Comparison of ENCODE assay signal across 22 mouse cellular contexts in the genomic region with DNA sequence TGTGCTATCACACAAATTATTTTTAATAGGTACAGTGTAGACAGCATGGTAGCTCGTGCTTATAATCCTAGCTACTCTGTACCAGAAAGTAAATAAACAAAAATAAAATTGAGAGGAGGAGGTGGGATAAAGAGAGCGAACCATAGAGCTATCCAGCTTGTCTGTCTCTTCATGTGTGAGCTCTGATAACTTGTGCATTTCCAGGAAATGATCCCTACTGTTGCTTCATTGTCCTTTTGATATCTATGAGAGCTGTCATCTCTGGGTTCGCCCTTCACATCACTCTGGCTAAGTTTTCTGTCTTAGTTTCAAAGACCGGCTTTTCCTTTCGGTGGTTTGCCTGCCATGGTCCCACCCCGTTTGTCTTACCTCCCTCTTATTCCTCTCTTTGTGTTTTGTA. TPM values are rescaled to one million over a fixed set of nuclear protein-coding genes. Genes with fewer than 3 reads are reported as not detected.
DNase-seq lines count a peak whose midpoint lies in the region; ATAC-seq lines count a peak whose summit lies in the region.
"Had no signal": no experiment of that assay in that cellular context is flagged by ENCODE, and none has a peak within 500 bp of the region (broad histone marks: within the 10 kb centered on the region; RNA-seq: fewer than 3 reads in every experiment).

No protein-coding gene starts in this region.

- DNase-seq in MEL-GATA-1-ER (ENCODE audit: extremely low read depth, low read depth) = peak; percentile 27
- peak; percentile 77 for DNase-seq in c-Kit-positive CD71-positive TER-119-positive erythroid progenitor cells, embryonic 14.5 days (ENCODE audit: low spot score)
- DNase-seq in testis, postnatal 14 days (ENCODE audit: low spot score) = no peak
- DNase-seq in thymus, adult 18-20 months = no peak
- no peak for DNase-seq in urinary bladder, adult 2 months (ENCODE audit: low spot score)
- DNase-seq: adrenal gland, postnatal 14 days; cerebellum, adult 11 months; cerebellum, adult 9-10 months; cerebellum, postnatal 25 days; gastrocnemius, postnatal 36 days; heart, adult 18-20 months; heart, postnatal 10 days had no signal

- peak overlapping the region; percentile 65 for H3K27ac ChIP-seq in liver, embryonic 12.5 days
- no peak overlapping the region for H3K27ac ChIP-seq in liver, embryonic 16.5 days (ENCODE audit: low read length)
- H3K27ac ChIP-seq: embryonic facial prominence, embryonic 13.5 days; forebrain, embryonic 13.5 days; heart, embryonic 10.5 days; hindbrain, embryonic 13.5 days had no signal

- 22% methylated on average over 6 of the region's 6 CpGs for WGBS in liver, embryonic 12.5 days (ENCODE audit: insufficient replicate concordance)
- WGBS in liver, embryonic 16.5 days (ENCODE audit: insufficient replicate concordance) = 29% methylated on average over 6 of the region's 6 CpGs

- peak overlapping the region; percentile 25 for H3K4me2 ChIP-seq in liver, embryonic 12.5 days
- H3K4me2 ChIP-seq in liver, embryonic 16.5 days (ENCODE audit: low read depth, low read length) = no peak overlapping the region
- H3K4me2 ChIP-seq: embryonic facial prominence, embryonic 13.5 days; forebrain, embryonic 13.5 days; hindbrain, embryonic 13.5 days had no signal

- H3K4me1 ChIP-seq in liver, embryonic 12.5 days = peaks cover 69% of the 10 kb centered on the region
- H3K4me1 ChIP-seq in liver, embryonic 16.5 days (ENCODE audit: control insufficient read depth, low read depth, low read length) = no peaks in the 10 kb centered on the region; the same call in none of the 2 replicates

- no peaks in the 10 kb centered on the region for H3K36me3 ChIP-seq in liver, embryonic 12.5 days
- H3K36me3 ChIP-seq in liver, embryonic 16.5 days (ENCODE audit: control insufficient read depth, insufficient read depth) = no peaks in the 10 kb centered on the region
- H3K36me3 ChIP-seq: embryonic facial prominence, embryonic 13.5 days; heart, embryonic 10.5 days; hindbrain, embryonic 13.5 days had no signal

- H3K9me3 ChIP-seq in liver, embryonic 12.5 days (replicated peaks) = no peaks in the 10 kb centered on the region
- no peaks in the 10 kb centered on the region for H3K9me3 ChIP-seq in liver, embryonic 16.5 days (replicated peaks; ENCODE audit: control insufficient read depth, low read length)
- H3K9me3 ChIP-seq: embryonic facial prominence, embryonic 13.5 days; forebrain, embryonic 13.5 days; heart, embryonic 10.5 days; hindbrain, embryonic 13.5 days had no signal

- no peak overlapping the region for H3K4me3 ChIP-seq in liver, embryonic 12.5 days
- no peak overlapping the region for H3K4me3 ChIP-seq in liver, embryonic 16.5 days (ENCODE audit: low read depth, low read length)
- H3K4me3 ChIP-seq: embryonic facial prominence, embryonic 13.5 days; forebrain, embryonic 13.5 days; heart, embryonic 10.5 days; hindbrain, embryonic 13.5 days had no signal

- no peaks in the 10 kb centered on the region for H3K27me3 ChIP-seq in liver, embryonic 12.5 days (replicated peaks)
- H3K27me3 ChIP-seq in liver, embryonic 16.5 days (ENCODE audit: control insufficient read depth, insufficient read depth, low read depth, low read length) = no peaks in the 10 kb centered on the region
- H3K27me3 ChIP-seq: embryonic facial prominence, embryonic 13.5 days; hindbrain, embryonic 13.5 days; Patski had no signal

- no peak overlapping the region for H3K9ac ChIP-seq in liver, embryonic 12.5 days
- no peak overlapping the region for H3K9ac ChIP-seq in liver, embryonic 16.5 days (ENCODE audit: low read depth, low read length)
- H3K9ac ChIP-seq: embryonic facial prominence, embryonic 13.5 days; forebrain, embryonic 13.5 days; hindbrain, embryonic 13.5 days had no signal

- peak; percentile 87 for ATAC-seq in liver, embryonic 12.5 days
- ATAC-seq in liver, embryonic 16.5 days (ENCODE audit: low read depth) = peak; percentile 45; the same call in 1 of the 2 replicates
- ATAC-seq: activated CD4-positive, CD25-positive, alpha-beta regulatory T cell, adult 4 months; forebrain, embryonic 13.5 days; Patski had no signal

RNA-seq across cellular contexts. Expression of a gene that starts 14.7 kb away (rescaled TPM):
- polyA plus RNA-seq in liver, embryonic 12.5 days (2016; fragmentation: Nextera tagmentation; extraction: Ambion mirVana) = 30.9 and 33.2 TPM in 2 replicates
- 3.5 and 4.2 TPM in 2 replicates for polyA plus RNA-seq in liver, embryonic 16.5 days (2015; fragmentation: Nextera tagmentation; extraction: Ambion mirVana)
- polyA plus RNA-seq in urinary bladder, adult 2 months (2012; rRNA removed) = 68.5 and 77.5 TPM in 2 replicates

RNA-seq across cellular contexts. Expression of a gene that starts 50.8 kb away (rescaled TPM):
- 1.4 and 1.5 TPM in 2 replicates for polyA plus RNA-seq in liver, embryonic 12.5 days (2016; fragmentation: Nextera tagmentation; extraction: Ambion mirVana)
- 1.8 and 2.0 TPM in 2 replicates for polyA plus RNA-seq in liver, embryonic 16.5 days (2015; fragmentation: Nextera tagmentation; extraction: Ambion mirVana)
- 5.0 and 6.9 TPM in 2 replicates for polyA plus RNA-seq in urinary bladder, adult 2 months (2012; rRNA removed)
- polyA plus RNA-seq: C2C12; heart, embryonic 14.5 days; Patski had no signal

RNA-seq across cellular contexts. Expression of a gene that starts 59.3 kb away (rescaled TPM):
- polyA plus RNA-seq in liver, embryonic 12.5 days (2016; fragmentation: Nextera tagmentation; extraction: Ambion mirVana) = 1.7 and 1.8 TPM in 2 replicates
- 0.53 and 0.70 TPM in 2 replicates for polyA plus RNA-seq in liver, embryonic 16.5 days (2015; fragmentation: Nextera tagmentation; extraction: Ambion mirVana)
- 2.1 and 3.4 TPM in 2 replicates for polyA plus RNA-seq in urinary bladder, adult 2 months (2012; rRNA removed)

Comparison
In these comparisons a context has a peak if more than half of its experiments do, and no peak if none do; other contexts are left out.
1. DNase-seq: peak in MEL-GATA-1-ER (single experiment) and c-Kit-positive CD71-positive TER-119-positive erythroid progenitor cells, embryonic 14.5 days (single experiment); none in testis, postnatal 14 days (single experiment), thymus, adult 18-20 months (0 of 2) and urinary bladder, adult 2 months (single experiment).